Mouse (Mus musculus) cerebellum, adult 8-10 months (tissue): ENCODE results near the gene Rbm47.

Experiments
- DNase-seq: peaks from one replicate; pipeline ENCODE4 v3.0.0; 2022

Gene Rbm47

DNA sequence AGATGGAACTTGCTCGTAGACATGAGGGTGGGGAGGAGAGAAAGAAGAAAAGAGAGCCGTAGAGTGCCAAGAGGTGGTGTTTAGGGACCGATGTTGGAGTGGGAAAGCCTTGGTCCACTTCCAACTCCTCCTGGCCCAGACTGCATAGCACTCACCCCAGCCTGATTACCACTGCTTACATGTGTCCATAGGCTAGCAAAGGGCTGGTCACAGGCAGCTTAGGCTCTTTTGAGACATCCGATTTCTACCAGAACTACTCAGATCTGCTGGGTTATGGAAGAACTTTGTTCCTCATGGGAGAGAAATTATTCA, 48.9 kb downstream of the Rbm47 start:
- DNase-seq: no peak

- no peak for DNase-seq
Measured at GRCm38 (mm10) chr5:66123295-66124088, 49.4 kb downstream of the Rbm47 start.

DNA sequence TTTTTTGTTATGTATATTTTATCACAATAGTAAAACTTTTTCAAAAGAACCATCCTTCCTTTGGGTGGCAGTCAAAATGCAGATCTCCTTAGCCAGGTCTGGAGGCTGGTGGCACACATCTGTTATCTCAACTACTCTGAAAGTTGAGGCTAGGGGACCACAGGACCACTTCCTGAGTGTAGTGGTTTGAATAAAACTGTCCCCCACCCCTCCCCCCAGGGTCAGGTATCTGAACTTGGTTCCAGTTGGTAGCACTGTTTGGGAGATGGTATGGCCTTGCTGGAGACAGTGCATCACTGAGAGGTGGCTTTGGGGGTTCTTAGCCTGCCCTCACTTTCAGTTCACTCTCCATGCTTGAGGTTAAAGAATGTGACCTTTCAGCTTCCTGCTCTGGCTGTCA, 51.7 kb downstream of the Rbm47 start:
- no peak for DNase-seq

GRCm38 (mm10) chr5:66114751-66115150, 58.2 kb downstream of the Rbm47 start:
- DNase-seq: no peak

DNA sequence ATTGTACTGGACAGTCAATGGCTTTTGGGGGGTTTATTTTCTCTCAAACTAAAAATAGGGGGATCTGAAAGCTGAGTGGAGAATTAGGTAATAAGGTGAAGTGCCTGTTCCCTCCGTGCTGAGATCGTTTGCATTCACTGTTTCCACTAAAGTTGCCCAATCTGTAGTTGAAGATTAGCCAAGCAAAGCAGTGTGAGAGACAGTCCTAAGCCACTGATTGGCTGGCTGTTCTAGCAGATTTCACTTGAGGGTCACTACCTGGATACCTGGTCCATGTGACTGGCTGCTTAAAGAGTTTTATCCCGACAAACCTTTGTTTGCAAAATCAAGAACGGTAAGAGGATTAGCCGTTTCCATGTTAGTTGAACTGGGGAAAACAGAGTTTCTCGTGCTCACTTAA, 58.7 kb downstream of the Rbm47 start:
- no peak for DNase-seq

GRCm38 (mm10) chr5:66112059-66112458, 60.9 kb downstream of the Rbm47 start:
- DNase-seq: no peak

- DNase-seq: no peak
Measured at GRCm38 (mm10) chr5:66106372-66106771, 66.5 kb downstream of the Rbm47 start.

- DNase-seq: no peak
Measured at GRCm38 (mm10) chr5:66105946-66106345, 67.0 kb downstream of the Rbm47 start.

- no peak for DNase-seq
Measured at GRCm38 (mm10) chr5:66105366-66105765, 67.6 kb downstream of the Rbm47 start.

DNA sequence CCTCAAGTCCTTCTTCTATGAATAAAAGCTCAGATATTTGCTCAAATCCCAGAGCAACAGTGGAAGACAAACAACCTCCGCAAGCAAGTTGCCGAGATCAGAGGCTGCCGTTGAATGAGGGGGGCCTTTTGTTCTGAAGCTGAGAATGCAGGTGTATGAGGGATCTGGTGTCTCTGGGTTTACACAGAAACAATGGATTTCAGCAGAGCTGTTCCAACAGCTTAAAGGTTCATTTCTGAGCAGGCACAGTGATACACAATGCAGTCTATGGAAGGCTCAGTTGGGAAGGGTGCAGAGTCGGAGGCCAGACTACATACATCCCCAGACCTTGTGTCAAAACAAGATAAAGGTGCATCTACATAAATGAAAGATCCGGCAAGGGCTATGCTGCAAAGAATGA, 69.5 kb downstream of the Rbm47 start:
- DNase-seq: no peak

- DNase-seq: no peak
Measured at GRCm38 (mm10) chr5:66102821-66103220, 70.1 kb downstream of the Rbm47 start.

DNA sequence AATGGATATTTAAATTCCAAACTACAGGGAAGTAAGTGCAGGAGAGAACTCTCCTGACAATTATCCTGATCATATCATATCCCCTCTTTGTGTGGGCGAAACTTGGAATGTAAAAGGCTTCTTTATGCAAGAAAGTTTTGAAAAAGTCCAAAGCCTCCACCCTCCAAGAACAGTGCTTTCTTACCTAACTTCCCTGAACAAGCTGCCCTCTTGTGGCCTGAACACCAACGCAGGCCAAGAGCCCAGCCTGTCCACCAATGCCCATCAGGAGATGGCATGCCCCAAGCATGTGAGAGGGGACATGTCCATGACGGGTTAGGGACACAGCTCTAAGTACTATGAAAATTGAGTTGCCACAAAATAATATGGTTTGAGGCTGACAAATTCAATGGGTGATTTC, 71.3 kb downstream of the Rbm47 start:
- no peak for DNase-seq

DNA sequence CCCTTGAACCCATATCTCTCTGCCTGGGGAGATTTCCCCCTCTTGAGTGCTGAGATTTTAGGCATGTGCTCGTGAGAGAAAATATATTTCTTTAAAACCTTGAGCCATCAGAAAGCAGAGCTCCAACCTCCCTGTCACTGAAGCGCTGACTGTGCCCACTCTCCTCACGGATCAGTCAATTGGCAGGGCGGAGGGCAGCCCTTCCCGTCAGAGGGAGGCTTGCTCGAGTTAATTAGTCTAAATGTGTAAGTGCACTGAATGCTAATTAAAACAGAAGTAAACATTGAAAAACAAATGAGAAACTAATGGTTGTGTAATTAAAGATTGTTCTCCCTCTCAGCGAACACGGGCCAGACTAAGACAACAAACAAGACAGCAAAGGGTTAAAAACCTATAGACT, 72.6 kb downstream of the Rbm47 start:
- no peak for DNase-seq

- DNase-seq: no peak
Measured at GRCm38 (mm10) chr5:66098094-66098871, 74.6 kb downstream of the Rbm47 start.

- DNase-seq: no peak
Measured at GRCm38 (mm10) chr5:66096081-66096480, 76.8 kb downstream of the Rbm47 start.

DNA sequence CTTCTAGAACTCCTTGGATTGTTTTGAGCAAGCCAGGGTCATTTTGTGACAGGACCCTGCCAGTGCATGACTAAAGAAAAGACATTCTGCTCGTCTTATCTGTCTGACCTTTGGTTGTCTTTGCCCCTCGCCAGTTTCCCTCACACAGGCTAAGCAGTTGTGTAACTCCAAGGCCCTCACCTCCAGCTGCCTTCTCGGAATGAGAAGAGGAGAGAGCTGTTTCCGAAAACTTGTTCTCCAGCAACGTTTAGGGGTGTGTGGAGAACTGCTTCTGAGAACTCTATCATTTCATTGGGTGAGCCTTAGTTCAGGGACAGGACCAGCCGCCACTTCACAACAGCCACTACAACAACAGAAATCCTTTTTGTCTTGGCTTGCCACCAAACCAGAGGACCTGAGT, 77.8 kb downstream of the Rbm47 start:
- DNase-seq: no peak

GRCm38 (mm10) chr5:66090037-66090436, 82.9 kb downstream of the Rbm47 start:
- DNase-seq: no peak

DNA sequence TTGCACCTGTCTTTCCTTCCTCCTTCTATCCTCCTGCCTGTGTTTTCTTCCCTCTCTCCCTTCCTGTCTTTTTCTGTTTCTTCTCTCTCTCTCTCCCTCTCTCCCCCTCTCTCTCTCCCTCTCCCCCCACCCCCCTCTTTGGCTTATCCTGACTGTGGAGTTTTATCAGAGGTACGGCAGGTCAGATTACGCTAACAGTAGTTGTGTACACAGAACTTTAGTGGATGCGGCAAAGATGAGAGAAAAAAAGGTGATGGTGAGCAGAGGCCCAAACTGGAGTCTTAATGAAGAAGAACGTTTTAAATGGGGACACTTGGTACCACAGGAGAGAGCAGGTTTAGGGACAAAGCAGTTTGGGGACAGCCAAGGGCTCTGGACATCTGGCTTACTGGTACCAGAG, 83.3 kb downstream of the Rbm47 start:
- no peak for DNase-seq

- no peak for DNase-seq
Measured at GRCm38 (mm10) chr5:66088902-66089295, 84.0 kb downstream of the Rbm47 start.

DNA sequence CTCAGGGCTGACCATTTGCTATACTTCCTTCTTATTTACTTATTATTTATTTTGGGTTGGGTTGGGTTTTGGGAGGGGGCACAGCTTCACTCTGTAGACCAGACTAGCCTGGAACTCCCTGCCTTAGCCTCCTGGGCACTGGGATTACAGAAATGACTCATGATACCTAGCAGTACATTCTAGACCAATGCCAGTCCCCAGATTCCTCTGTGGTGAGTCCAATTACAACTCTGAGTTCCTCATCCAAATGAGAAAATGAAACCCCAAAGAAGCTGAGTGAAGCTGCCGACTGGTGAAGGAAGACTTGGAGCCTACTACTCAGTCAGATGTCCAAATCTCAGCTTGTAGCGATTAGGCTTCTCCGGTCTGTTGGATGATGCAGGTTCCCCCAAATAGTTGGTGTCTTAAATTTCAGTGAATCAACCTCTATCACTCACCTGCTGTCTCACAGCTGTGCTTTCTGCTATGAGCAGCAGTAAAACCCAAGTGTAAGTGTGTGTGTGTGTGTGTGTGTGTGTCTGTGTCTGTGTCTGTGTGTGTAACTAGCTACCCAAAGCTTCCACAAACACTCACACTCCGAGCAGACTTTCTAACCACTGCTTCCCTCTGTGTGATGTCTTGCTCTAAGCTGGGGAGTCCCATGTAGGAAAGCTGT, 84.5 kb downstream of the Rbm47 start:
- no peak for DNase-seq

DNA sequence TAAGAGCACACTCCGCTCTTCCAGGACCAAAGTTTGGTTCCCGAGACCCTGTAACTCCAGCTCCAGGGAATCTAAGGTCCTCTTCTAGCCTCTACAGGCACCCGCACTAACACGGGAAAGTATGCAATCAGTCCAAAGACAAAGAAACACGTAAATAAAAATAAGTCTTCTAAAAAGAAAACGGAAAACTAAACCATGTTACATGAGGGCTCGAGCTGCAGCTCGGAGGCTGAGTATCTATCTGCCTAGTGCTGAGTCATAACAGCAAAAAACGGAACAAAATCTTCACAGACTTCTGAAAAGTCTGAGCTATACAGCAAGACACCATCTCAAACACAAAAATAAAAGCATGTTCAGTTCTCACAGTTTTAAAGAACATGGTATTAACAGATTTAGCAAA, 86.0 kb downstream of the Rbm47 start:
- no peak for DNase-seq

GRCm38 (mm10) chr5:66086304-66086703, 86.6 kb downstream of the Rbm47 start:
- no peak for DNase-seq

- DNase-seq: no peak
Measured at GRCm38 (mm10) chr5:66085478-66085877, 87.4 kb downstream of the Rbm47 start.

DNA sequence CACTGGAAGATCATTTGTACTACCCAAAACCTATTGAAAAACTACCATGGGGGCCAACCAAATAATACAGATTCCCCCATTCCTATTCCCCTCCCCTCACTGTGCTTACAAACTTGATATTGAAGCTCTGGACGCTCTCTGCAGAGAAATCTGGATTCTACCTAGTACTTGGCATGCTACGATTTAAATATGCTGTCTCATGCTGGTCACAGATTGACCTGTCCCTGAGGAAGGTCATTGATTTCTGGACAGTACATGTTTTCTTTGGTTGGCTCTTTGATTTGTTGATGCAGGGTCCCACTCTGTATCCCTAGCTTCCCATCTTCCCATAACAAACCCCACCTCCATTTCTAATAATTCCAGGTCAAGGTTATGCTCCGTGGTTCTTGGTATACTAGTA, 88.4 kb downstream of the Rbm47 start:
- DNase-seq: no peak
